Mouse (Mus musculus) neural tube, embryonic 11.5 days (tissue): ENCODE data around the gene Stpg3. TPM values are rescaled to one million over a fixed set of nuclear protein-coding genes. Genes with fewer than 3 reads are reported as not detected.

Experiments used
- ATAC-seq: fragments of 200-750 bp; cut with Nextera tagmentation; 2 replicates; pipeline ENCODE4 v1.8.0; 2017; ENCODE audit warnings: moderate number of reproducible peaks, mild to moderate bottlenecking, moderate TSS enrichment, moderate library complexity; ENCODE audit not compliant: insufficient read depth, low FRiP score, low TSS enrichment
- DNase-seq: peaks from one replicate; pipeline ENCODE4 v3.0.0-alpha.2; 2015; ENCODE audit warnings: low spot score
- H3K27ac ChIP-seq: fragments of 300-500 bp; sonication (generic); 2 replicates; pipeline ENCODE4 v1.5.1; 2014; ENCODE audit warnings: low read depth, mild to moderate bottlenecking, low read length
- H3K27me3 ChIP-seq: fragments of 300-500 bp; sonication (generic); 2 replicates; pipeline ENCODE4 v1.6.1; 2014; ENCODE audit warnings: mild to moderate bottlenecking, low read length, mixed read lengths; ENCODE audit not compliant: control insufficient read depth, insufficient read depth
- H3K36me3 ChIP-seq: fragments of 300-500 bp; sonication (generic); 2 replicates; pipeline ENCODE4 v1.6.1; 2014; ENCODE audit warnings: mild to moderate bottlenecking, low read length, moderate library complexity, mixed read lengths; ENCODE audit not compliant: control insufficient read depth, insufficient read depth
- H3K4me1 ChIP-seq: fragments of 300-500 bp; sonication (generic); 2 replicates; pipeline ENCODE4 v1.6.1; 2014; ENCODE audit warnings: low read length, mixed read lengths; ENCODE audit not compliant: control insufficient read depth, insufficient read depth
- H3K4me2 ChIP-seq: fragments of 300-500 bp; sonication (generic); 2 replicates; pipeline ENCODE4 v1.6.1; 2014; ENCODE audit warnings: low read depth, mild to moderate bottlenecking, moderate library complexity
- H3K4me3 ChIP-seq: fragments of 300-500 bp; sonication (generic); 2 replicates; pipeline ENCODE4 v1.5.1; 2014; ENCODE audit warnings: low read depth, low read length
- H3K9ac ChIP-seq: fragments of 300-500 bp; sonication (generic); 2 replicates; pipeline ENCODE4 v1.6.1; 2014; ENCODE audit warnings: mild to moderate bottlenecking, low read length
- H3K9me3 ChIP-seq: fragments of 300-500 bp; sonication (generic); 2 replicates; pipeline ENCODE4 v1.6.1; 2016; ENCODE audit warnings: low read length; ENCODE audit not compliant: control insufficient read depth
- WGBS: fragments of 180-500 bp; shearing (Covaris S2); extraction: QIAGEN DNeasy Blood & Tissue Kit; methylation state at CpG from one replicate; pipeline ENCODE4 v1.1.7; 2014; 5-methylcytosine and 5-hydroxymethylcytosine counted together
- polyA plus RNA-seq: library from polyadenylated mRNA; unstranded; fragments of >200 nt; fragmentation: Nextera tagmentation; extraction: Ambion mirVana; gene quantifications from 2 replicates; pipeline ENCODE4 v1.2.1, GENCODE M21; 2014

Gene Stpg3
- polyA plus RNA-seq, 1 experiment from 2014 or later: not detected

DNA sequence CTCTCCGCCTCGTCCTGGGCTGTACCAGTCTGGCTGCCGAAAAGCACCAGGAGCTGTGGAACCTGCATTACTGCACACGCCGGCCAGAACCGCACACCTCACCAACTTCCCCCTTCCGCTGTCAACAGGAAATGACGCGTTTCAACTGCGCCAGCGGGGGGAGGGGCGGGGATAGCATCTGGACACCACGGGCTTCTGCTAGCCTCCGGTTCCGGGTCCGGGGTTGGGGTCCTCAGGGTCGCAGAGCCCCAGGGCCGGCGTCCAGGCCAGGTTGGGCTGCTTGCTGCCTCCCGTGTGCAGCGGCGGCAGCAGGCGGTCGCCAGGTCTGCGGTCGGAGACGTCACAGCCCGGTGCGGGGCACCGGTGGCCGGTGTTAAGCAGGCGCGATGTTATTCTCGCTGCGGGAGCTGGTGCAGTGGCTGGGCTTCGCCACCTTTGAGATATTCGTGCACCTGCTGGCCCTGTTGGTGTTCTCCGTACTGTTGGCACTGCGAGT lies 40.9 kb upstream of the Stpg3 start, which contains the start of gene Tmem203:
Tmem203 (plus strand) TSS at position 156 of the 496 bp plus-strand sequence.
- peak; percentile 88 for ATAC-seq
- DNase-seq: peak; percentile 95
- Histone ChIP-seq H3K4me3 (peak within 1 kb of the TSS; percentile 95), H3K9ac (peak within 1 kb of the TSS; percentile 90), H3K36me3 (peaks cover 2% of the 10 kb centered on the region), H3K4me1 (peaks cover 10% of the 10 kb centered on the region; the same call in 1 of the 2 replicates), H3K4me2 (peak within 1 kb of the TSS; percentile 95), H3K27me3 (no peaks in the 10 kb centered on the region), H3K9me3 (no peaks in the 10 kb centered on the region), H3K27ac (peak within 1 kb of the TSS; percentile 62; the same call in 1 of the 2 replicates)
- WGBS: under 1% methylated on average over 39 of the region's 39 CpGs

DNA sequence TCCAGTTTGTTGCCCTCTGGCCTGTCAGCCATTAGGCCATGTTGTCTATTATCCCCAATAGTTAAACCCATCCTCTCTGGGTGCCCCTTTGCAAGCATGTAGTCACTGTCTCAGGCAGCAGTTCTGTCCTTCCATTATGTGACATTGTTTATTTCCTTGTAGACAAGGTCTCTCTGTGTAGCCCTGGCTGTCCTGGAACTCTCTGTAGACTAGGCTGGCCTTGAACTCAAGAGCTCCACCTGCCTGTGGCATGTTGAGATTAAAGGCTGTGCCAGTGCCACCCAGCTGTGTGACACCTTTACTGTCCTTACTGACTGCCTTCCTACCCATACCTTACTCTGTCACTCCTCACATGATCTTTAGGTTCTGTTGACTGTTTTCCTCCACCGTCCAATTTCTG lies 37.9 kb upstream of the Stpg3 start:
- Histone ChIP-seq H3K4me3 (no peak overlapping the region), H3K9me3 (no peaks in the 10 kb centered on the region), H3K4me1 (peaks cover 10% of the 10 kb centered on the region; the same call in 1 of the 2 replicates), H3K36me3 (peaks cover 10% of the 10 kb centered on the region), H3K27me3 (no peaks in the 10 kb centered on the region), H3K27ac (no peak overlapping the region), H3K9ac (no peak overlapping the region), H3K4me2 (no peak overlapping the region)
- 83% methylated on average over 1 of the region's 1 CpGs for WGBS
- ATAC-seq: no peak
- no peak for DNase-seq

DNA sequence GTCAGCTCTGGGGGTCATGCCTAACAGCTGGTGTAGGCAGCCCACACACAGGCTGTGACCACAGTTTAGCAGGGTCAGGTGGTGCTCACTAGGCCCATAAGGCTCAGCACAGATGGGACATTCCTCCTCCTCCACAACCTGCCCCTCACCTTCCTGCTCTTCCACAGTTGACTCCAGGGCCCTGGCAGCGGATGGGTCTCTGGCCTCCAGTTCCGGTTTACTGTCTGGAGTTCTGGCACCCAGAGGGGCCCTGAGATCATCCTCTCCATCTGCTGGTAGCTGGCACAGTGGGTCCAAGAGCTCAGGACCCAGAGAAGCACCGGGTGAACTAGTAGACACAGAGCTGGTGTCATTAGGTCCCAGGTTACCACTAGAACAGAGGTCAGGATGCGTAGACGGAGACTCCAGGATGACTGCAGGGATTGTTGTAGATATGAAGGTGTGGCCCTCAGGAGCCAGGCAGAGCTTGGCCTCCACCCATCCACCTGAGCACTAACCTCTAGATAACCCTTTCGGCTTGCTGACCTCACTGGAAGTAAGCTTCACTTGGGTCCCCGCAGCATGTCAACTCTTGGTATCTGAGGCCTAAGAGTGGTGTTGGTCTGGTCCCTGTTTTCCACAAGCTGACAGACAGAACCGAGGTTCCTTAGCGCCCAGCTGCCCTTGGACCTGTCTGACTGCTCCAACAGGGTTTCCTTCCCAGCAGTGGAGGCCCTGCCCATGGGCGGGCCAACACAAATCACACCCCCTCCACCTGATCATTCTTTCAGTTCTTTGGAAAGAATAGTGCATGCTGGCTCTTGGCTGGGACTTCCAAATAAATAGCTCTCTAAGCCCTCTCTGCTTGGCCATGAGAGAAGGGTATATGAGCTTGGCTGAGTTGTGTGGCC lies 32.0 kb upstream of the Stpg3 start, which contains the start of gene AL732309.1:
AL732309.1 (minus strand) TSS at position 681 of the 890 bp plus-strand sequence.
- H3K9me3 ChIP-seq: no peaks in the 10 kb centered on the region
- H3K27ac ChIP-seq: no peak within 1 kb of the TSS
- H3K4me2 ChIP-seq: no peak within 1 kb of the TSS
- WGBS: 93% methylated on average over 10 of the region's 10 CpGs
- H3K27me3 ChIP-seq: peaks cover 14% of the 10 kb centered on the region
- H3K9ac ChIP-seq: no peak within 1 kb of the TSS
- peaks cover 12% of the 10 kb centered on the region for H3K4me1 ChIP-seq
- H3K36me3 ChIP-seq: peaks cover 8% of the 10 kb centered on the region
- no peak within 1 kb of the TSS for H3K4me3 ChIP-seq
- DNase-seq: no peak
- ATAC-seq: no peak

DNA sequence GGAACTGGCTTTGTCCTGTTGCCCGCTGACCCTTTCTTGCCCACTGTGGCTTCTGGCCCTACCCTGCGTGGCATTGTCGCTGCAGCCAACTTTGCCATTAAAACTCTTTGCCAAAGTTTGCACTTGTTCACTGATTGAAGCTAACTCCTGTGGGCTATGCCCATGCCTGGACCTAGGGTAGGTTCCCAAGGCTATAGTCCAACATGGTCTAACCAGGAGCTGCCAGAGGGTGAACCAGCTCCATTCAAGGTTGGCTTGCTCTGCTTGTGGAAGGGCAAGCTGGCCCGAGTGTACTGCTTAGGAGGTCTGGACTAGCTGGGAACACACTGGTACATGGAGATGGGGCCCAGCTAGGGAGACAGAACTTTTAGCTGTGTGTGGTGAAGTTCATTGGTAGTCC lies 29.7 kb upstream of the Stpg3 start:
- Histone ChIP-seq H3K9me3 (no peaks in the 10 kb centered on the region), H3K4me3 (no peak overlapping the region), H3K9ac (no peak overlapping the region), H3K27me3 (peaks cover 19% of the 10 kb centered on the region), H3K4me2 (no peak overlapping the region), H3K4me1 (peaks cover 18% of the 10 kb centered on the region), H3K27ac (no peak overlapping the region), H3K36me3 (peaks cover 5% of the 10 kb centered on the region)
- DNase-seq (no peak), ATAC-seq (no peak)
- WGBS: 84% methylated on average over 4 of the region's 4 CpGs

DNA sequence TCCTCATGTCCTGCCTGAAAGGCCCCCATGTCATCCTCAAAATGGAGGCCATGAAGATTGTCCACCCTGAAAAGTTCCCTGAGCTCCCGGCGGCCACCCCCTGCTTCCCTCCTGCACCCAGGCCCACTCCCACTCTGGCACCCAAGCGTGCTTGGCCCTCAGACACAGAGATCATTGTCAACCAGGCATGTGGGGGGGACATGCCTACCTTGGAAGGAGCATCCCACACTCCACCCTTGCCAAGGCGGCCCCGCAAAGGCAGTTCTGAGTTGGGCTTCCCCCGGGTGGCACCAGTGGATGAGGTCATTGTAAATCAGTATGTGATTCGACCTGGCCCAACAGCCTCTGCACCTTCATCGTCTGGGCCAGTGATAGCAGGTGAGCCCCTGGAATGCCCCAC lies 28.9 kb upstream of the Stpg3 start:
- ATAC-seq: no peak
- Histone ChIP-seq H3K4me2 (peak overlapping the region; percentile 98; the same call in 1 of the 2 replicates), H3K4me1 (peaks cover 18% of the 10 kb centered on the region), H3K4me3 (0 out of 2 replicates have a peak overlapping the region, but pooled peaks have one; percentile 54), H3K36me3 (no peaks in the 10 kb centered on the region; the same call in 1 of the 2 replicates), H3K27me3 (peaks cover 19% of the 10 kb centered on the region), H3K9me3 (no peaks in the 10 kb centered on the region), H3K9ac (no peak overlapping the region), H3K27ac (no peak overlapping the region)
- 78% methylated on average over 8 of the region's 8 CpGs for WGBS
- no peak for DNase-seq

DNA sequence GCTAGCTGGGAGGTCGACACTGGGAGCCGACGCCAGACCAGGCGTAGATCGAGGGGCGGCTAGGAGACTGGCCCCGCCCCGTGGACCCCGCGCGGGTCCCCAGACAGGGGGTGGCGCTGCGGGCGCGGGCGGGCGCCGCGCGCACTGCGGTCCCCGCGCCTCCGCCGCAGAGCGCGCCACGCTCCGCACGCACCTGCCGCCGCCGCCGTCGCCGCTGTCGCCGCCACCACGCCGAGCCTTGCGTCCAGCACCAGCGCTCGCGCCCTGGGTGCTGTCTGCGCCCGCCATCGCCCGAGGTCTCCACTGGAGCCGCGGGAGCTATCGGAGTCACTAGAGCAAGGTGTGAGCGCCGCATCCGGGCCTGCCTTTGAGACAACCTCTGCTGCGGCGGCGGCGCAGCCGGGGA lies 27.7 kb upstream of the Stpg3 start, which contains the start of the genes Rnf208 and Cysrt1:
Rnf208 (plus strand) TSS at position 155 of the 406 bp plus-strand sequence.
Cysrt1 (minus strand) TSS at position 352 of the 406 bp plus-strand sequence.
- Histone ChIP-seq H3K9me3 (no peaks in the 10 kb centered on the region), H3K36me3 (no peaks in the 10 kb centered on the region), H3K9ac (peak within 1 kb of the TSS; percentile 76), H3K27ac (0 out of 2 replicates have a peak within 1 kb of the TSS, but pooled peaks have one; percentile 3), H3K4me2 (peak within 1 kb of the TSS; percentile 98), H3K27me3 (peaks cover 19% of the 10 kb centered on the region), H3K4me3 (peak within 1 kb of the TSS; percentile 54), H3K4me1 (peaks cover 18% of the 10 kb centered on the region)
- under 1% methylated on average over 52 of the region's 59 CpGs for WGBS
- ATAC-seq (peak; percentile 29; the same call in 1 of the 2 replicates), DNase-seq (peak; percentile 56)

DNA sequence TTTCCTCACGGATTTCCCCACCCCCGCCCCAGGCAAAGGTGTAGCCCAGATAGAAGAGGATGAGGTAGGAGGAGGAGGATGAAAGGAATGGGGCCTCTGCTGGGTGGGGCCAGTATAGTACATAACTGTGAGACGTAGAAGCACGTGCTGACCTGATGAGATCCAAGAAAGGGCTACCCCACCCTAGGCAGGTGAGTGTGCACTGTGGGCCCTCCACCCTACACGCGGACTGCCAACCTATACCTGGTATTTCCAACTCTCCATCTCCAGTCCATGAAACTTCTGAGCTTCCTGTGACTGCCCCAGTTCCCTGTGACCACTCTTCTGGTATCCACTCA lies 27.0 kb upstream of the Stpg3 start:
- Histone ChIP-seq H3K9ac (peak overlapping the region; percentile 44; the same call in 1 of the 2 replicates), H3K27ac (no peak overlapping the region), H3K4me1 (peaks cover 18% of the 10 kb centered on the region), H3K36me3 (no peaks in the 10 kb centered on the region), H3K9me3 (no peaks in the 10 kb centered on the region), H3K4me2 (peak overlapping the region; percentile 98), H3K4me3 (peak overlapping the region; percentile 54), H3K27me3 (peaks cover 19% of the 10 kb centered on the region)
- no peak for ATAC-seq
- DNase-seq: no peak
- 24% methylated on average over 6 of the region's 6 CpGs for WGBS

DNA sequence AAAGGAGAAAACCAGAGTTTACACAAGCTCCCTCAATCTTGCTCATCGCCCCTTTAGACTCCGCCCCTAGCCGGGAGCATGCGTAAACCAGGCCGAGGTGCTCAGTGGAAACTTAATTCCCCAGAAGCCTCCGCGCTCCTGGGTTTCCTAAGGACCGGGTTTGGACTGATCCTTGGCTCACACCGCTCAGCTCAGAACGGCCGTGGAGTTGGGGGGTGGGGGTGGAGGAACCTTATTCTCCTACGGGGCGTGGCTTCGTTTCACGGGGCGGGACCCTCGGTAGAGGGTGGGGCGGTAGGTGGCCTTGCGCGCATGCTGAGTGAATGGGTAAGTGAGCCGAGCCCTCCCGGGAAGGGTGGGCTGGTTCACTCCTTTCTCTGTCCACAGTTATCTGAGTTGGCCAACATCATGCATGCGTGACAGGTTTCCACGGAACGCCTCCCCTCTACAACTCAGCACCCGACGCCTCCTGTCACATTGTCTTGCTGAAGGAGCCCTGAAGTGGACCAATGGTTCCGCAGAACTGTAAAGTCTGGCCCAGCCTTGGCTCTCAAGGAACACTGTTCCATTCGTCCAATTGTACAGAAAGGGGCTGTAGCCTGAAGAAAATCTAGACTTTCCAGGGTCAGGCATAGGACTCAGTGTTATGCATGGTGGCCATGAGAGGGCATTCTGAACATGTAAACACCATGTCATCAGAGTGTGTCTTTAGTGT lies 26.4 kb upstream of the Stpg3 start:
- H3K9ac ChIP-seq: peak overlapping the region; percentile 44
- ATAC-seq (peak; percentile 70), DNase-seq (peak; percentile 75)
- WGBS: under 1% methylated on average over 29 of the region's 29 CpGs
- H3K27ac ChIP-seq: 0 out of 2 replicates have a peak overlapping the region, but pooled peaks have one; percentile 3
- H3K36me3 ChIP-seq: no peaks in the 10 kb centered on the region
- peak overlapping the region; percentile 98 for H3K4me2 ChIP-seq
- H3K4me3 ChIP-seq: peak overlapping the region; percentile 37
- peaks cover 18% of the 10 kb centered on the region for H3K4me1 ChIP-seq
- no peaks in the 10 kb centered on the region for H3K9me3 ChIP-seq
- peaks cover 19% of the 10 kb centered on the region for H3K27me3 ChIP-seq
